Mouse (Mus musculus) liver, embryonic 13.5 days (tissue): ENCODE measurements around the gene Dip2b. TPM values are rescaled to one million over a fixed set of nuclear protein-coding genes. Genes with fewer than 3 reads are reported as not detected.
"Not testable (repeated sequence)": the region's sequence is repeated elsewhere in the genome, so short reads cannot be mapped to it uniquely, and the experiment has no call there.

Experiments used
- ATAC-seq: fragments of 200-750 bp; cut with Nextera tagmentation; 2 replicates; pipeline ENCODE4 v1.8.0; 2017; ENCODE audit warnings: low read depth, mild to moderate bottlenecking, moderate number of reproducible peaks, moderate library complexity
- DNase-seq: peaks from one replicate; pipeline ENCODE4 v3.0.0; 2022
- H3K27ac ChIP-seq: fragments of 300-500 bp; sonication (generic); 2 replicates; pipeline ENCODE4 v1.5.1; 2015; ENCODE audit warnings: moderate library complexity, mild to moderate bottlenecking, inconsistent platforms
- H3K27me3 ChIP-seq: fragments of 300-500 bp; sonication (generic); 2 replicates; pipeline ENCODE4 v1.6.1; 2015; ENCODE audit warnings: mild to moderate bottlenecking, inconsistent platforms
- H3K36me3 ChIP-seq: fragments of 300-500 bp; sonication (generic); 2 replicates; pipeline ENCODE4 v1.6.1; 2015; ENCODE audit warnings: mild to moderate bottlenecking, inconsistent platforms
- H3K4me1 ChIP-seq: fragments of 300-500 bp; sonication (generic); replicated peaks from 2 replicates; pipeline ENCODE4 v1.6.1; 2015; ENCODE audit warnings: inconsistent platforms
- H3K4me2 ChIP-seq: fragments of 300-500 bp; sonication (generic); 2 replicates; pipeline ENCODE4 v1.6.1; 2015; ENCODE audit warnings: inconsistent platforms, mild to moderate bottlenecking, moderate library complexity
- H3K4me3 ChIP-seq: fragments of 300-500 bp; sonication (generic); replicated peaks from 2 replicates; pipeline ENCODE4 v1.5.1; 2015; ENCODE audit warnings: mild to moderate bottlenecking, inconsistent platforms
- H3K9ac ChIP-seq: fragments of 300-500 bp; sonication (generic); 2 replicates; pipeline ENCODE4 v1.6.1; 2015; ENCODE audit warnings: mild to moderate bottlenecking, inconsistent platforms
- H3K9me3 ChIP-seq: fragments of 300-500 bp; sonication (generic); replicated peaks from 2 replicates; pipeline ENCODE4 v1.6.1; 2016; ENCODE audit warnings: inconsistent platforms
- WGBS: fragments of 180-500 bp; shearing (Covaris S2); methylation state at CpG from one replicate; pipeline ENCODE4 v1.1.7; 2015; ENCODE audit not compliant: insufficient replicate concordance; 5-methylcytosine and 5-hydroxymethylcytosine counted together
- polyA plus RNA-seq: library from polyadenylated mRNA; unstranded; fragments of >200 nt; fragmentation: Nextera tagmentation; extraction: Ambion mirVana; gene quantifications from 2 replicates; pipeline ENCODE4 v1.2.1, GENCODE M21; 2015

Dip2b gene
- polyA plus RNA-seq, 1 experiment from 2014 or later = 2.2 TPM

DNA sequence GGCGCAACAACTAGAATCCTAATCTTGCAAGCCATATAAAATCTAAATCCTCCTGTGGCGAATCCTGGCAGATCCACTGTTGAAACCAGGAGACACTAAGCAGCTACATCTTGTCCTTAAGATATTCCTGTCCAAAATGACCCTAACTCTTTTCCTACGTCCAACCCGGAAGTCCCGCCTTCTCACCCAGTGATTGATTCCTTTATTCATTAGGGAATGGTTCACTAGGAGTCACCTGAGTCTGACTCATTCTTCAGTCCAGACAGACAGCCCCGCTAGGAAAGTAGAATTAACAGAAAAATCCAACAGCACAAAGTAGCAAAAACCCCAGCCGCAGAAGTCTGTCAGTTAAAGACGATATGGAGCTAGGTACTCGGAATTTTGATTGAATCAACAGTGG lies 208.8 kb downstream of the Dip2b start:
- DNase-seq (no peak), ATAC-seq (no peak)
- WGBS = 90% methylated on average over 9 of the region's 9 CpGs
- H3K27ac ChIP-seq = no peak overlapping the region
- H3K4me3 ChIP-seq = no peak overlapping the region
- no peaks in the 10 kb centered on the region for H3K4me1 ChIP-seq
- H3K4me2 ChIP-seq = no peak overlapping the region
- no peaks in the 10 kb centered on the region for H3K9me3 ChIP-seq
- H3K36me3 ChIP-seq = peaks cover 99% of the 10 kb centered on the region
- H3K9ac ChIP-seq = no peak overlapping the region
- H3K27me3 ChIP-seq = no peaks in the 10 kb centered on the region

DNA sequence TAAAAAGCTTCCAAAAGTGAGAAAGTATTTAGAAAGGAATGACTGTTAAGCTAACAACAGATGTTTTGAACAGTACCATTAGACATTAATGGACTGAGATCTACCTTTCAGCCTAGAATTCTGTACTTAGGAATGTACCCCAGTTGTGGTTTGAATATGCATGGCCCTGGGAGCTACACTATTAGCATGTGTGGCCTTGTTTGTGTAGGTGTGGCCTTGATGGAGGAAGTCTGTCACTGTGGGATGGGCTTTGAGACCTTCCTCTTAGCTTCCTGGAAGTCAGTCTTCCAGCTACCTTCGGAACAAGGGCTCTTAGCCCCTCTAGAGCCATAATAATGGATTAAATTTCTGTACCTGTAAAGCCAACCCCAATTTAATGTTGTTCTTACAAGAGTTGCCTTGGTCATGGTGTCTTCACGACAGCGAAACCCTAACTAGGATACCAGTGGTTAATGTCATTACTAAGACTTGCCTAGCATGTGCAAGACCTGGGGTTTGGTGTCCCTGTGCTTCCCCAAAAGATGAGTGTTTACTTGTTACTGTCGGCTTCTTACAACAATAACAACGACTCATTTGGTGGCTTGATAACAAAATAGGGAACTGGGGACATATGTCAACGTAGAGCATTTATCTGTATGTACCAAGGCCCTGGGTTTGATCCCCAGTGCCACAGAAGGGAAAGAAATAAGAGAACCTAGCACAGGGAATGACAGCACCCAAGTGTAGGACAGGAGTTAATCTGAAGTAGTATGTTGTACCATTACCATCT lies 210.4 kb downstream of the Dip2b start:
- no peaks in the 10 kb centered on the region for H3K9me3 ChIP-seq
- no peak for ATAC-seq
- no peak overlapping the region for H3K4me2 ChIP-seq
- H3K27me3 ChIP-seq = no peaks in the 10 kb centered on the region
- H3K27ac ChIP-seq = no peak overlapping the region
- 70% methylated on average over 6 of the region's 6 CpGs for WGBS
- DNase-seq = no peak
- no peaks in the 10 kb centered on the region for H3K4me1 ChIP-seq
- no peak overlapping the region for H3K4me3 ChIP-seq
- no peak overlapping the region for H3K9ac ChIP-seq
- peaks cover 98% of the 10 kb centered on the region for H3K36me3 ChIP-seq

DNA sequence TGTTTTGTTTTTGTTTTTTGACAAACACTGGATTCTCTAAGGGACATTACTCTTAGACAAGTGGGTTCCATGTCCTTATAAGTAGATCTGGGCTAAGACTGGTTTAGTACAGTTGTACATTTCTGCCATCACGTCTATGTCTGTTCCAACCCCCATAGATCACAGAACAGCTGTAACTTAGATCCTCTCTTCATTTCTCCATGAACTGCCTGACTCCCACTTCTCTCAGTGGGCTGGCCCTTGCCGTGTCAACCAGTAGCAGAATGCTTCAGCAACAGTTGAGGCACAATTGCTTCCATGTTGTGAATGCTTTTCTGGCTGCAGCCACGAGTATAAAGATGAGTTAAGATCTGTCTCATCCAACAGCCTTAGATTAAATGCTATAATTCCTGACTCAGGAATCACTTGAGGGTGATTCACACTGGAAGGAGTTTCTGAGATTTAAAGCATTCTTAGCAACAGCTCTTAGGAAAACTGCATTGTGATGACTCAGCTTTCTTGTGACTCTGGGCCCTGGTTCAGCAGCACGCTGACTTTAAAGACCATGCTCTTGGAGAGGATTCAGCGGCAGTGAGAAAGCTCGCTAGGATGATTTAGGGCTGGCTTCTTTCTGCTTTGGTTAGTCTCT lies 212.8 kb downstream of the Dip2b start:
- 89% methylated on average over 6 of the region's 6 CpGs for WGBS
- no peaks in the 10 kb centered on the region for H3K4me1 ChIP-seq
- no peak overlapping the region for H3K27ac ChIP-seq
- H3K36me3 ChIP-seq = peaks cover 98% of the 10 kb centered on the region
- no peak overlapping the region for H3K4me2 ChIP-seq
- no peaks in the 10 kb centered on the region for H3K27me3 ChIP-seq
- H3K9me3 ChIP-seq = no peaks in the 10 kb centered on the region
- DNase-seq = no peak
- ATAC-seq = no peak
- no peak overlapping the region for H3K9ac ChIP-seq
- no peak overlapping the region for H3K4me3 ChIP-seq

DNA sequence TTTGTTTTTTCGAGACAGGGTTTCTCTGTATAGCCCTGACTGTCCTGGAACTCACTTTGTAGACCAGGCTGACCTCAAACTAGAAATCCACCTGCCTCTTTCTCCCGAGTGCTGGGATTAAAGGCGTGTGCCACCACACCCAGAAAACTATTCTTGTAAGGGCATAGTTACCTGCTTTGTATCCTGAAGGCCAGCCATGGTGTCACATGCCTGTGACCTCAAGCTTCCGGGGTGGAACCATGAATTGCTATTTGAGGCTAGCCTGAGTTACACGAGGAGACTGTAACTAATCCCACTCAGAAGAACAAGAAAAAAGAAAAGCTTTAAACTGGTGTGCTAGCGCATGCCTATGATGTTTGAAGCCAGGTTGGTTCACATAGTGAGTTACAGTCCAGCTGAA lies 217.9 kb downstream of the Dip2b start:
- 81% methylated on average over 6 of the region's 6 CpGs for WGBS
- H3K36me3 ChIP-seq = peaks cover 91% of the 10 kb centered on the region

DNA sequence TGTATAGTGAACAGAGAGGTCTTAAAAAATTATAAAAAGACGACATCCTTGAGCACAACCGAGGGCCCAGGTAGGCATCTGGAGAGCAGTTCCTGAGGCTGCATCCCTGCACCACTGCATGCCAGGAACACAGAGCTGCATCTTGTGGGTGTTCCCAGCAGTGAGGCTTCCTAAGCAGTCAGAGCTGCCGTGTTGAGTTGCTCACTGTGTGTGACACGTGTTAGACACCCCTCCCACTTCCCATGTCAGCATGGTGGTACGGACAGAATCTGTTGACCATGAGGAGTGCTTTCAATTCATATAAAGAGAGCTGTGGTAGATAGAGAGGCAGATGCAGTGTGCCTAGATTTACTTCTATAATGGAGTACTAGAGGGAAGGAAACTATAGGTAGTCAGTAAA lies 218.8 kb downstream of the Dip2b start:
- Histone ChIP-seq H3K27ac (no peak overlapping the region), H3K4me2 (no peak overlapping the region), H3K4me3 (no peak overlapping the region), H3K9ac (no peak overlapping the region), H3K9me3 (no peaks in the 10 kb centered on the region), H3K36me3 (peaks cover 85% of the 10 kb centered on the region), H3K4me1 (no peaks in the 10 kb centered on the region; the same call in 1 of the 2 replicates), H3K27me3 (no peaks in the 10 kb centered on the region)
- WGBS = 82% methylated on average over 5 of the region's 5 CpGs
- DNase-seq (no peak), ATAC-seq (no peak)

More for the DNA sequence above, 217.9 kb downstream of the Dip2b start:
- ATAC-seq = no peak
- Histone ChIP-seq H3K4me2 (no peak overlapping the region), H3K27me3 (no peaks in the 10 kb centered on the region), H3K9me3 (no peaks in the 10 kb centered on the region), H3K4me1 (no peaks in the 10 kb centered on the region), H3K9ac (no peak overlapping the region), H3K4me3 (no peak overlapping the region), H3K27ac (no peak overlapping the region)
- no peak for DNase-seq

DNA sequence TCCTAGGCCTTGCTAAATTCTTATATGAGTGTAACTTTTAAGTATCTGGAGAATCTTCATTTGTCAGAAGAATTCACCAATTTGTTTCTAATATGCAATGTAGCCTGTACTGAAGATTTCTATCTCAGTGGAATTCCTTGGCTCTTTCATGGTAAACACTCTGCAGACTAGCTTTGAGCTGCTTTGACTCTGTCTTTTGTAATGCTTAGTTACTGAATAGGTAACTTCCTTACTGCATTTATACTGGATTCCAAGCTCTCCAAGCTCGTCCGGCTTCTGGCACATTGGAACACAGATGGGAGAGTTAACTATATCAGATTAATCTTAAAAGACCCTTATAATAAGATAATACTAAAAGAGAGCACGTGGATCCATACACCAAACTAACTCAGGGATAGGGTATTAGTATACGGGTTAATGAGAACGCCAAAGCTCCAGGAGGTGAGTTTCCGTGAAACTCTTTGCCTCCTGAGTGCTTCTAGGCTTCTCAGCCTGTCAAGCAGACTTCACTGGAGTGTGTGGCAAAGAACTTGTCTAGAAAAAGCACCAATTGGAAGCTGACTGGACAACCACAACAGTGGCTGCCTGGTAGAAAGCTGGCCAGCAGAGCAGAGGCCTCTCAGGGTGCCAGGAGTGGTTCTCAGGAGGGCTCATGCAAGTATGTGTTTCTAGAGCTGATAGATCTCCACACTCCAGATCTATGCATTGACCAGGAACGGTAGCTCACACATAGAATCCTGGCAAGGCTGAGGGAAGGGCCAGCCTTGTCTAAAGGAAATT lies 220.4 kb downstream of the Dip2b start:
- H3K4me1 ChIP-seq = no peaks in the 10 kb centered on the region; the same call in 1 of the 2 replicates
- no peak for DNase-seq
- H3K9me3 ChIP-seq = no peaks in the 10 kb centered on the region
- H3K4me2 ChIP-seq = no peak overlapping the region
- H3K27ac ChIP-seq = no peak overlapping the region
- H3K27me3 ChIP-seq = no peaks in the 10 kb centered on the region
- no peak overlapping the region for H3K9ac ChIP-seq
- peaks cover 72% of the 10 kb centered on the region for H3K36me3 ChIP-seq
- 92% methylated on average over 7 of the region's 7 CpGs for WGBS
- no peak overlapping the region for H3K4me3 ChIP-seq
- ATAC-seq = no peak

DNA sequence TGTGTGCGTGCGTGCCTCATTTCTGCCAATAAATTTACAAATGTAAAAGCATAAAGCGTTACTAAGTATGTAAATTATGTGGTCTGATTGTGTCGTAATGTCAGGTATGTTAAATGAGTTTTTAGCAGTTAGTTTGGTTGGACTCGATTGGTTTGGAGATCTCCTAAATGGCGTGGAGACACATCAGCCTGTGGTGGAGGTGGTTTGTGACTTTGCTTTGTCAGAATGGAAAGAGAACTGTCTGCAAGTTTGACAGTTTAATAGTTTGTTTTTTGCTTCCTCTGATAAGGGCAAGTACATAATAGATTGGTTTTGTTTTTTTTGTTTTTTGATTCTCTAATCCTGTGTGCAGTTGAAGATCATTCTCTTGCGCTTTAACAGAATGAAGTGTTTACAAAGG lies 221.9 kb downstream of the Dip2b start:
- H3K9ac ChIP-seq, H3K4me1 ChIP-seq, H3K4me2 ChIP-seq, H3K9me3 ChIP-seq, DNase-seq, ATAC-seq, H3K27ac ChIP-seq, H3K4me3 ChIP-seq, H3K27me3 ChIP-seq: not testable (repeated sequence)
- peaks cover 57% of the 10 kb centered on the region for H3K36me3 ChIP-seq
- WGBS = 81% methylated on average over 7 of the region's 7 CpGs

DNA sequence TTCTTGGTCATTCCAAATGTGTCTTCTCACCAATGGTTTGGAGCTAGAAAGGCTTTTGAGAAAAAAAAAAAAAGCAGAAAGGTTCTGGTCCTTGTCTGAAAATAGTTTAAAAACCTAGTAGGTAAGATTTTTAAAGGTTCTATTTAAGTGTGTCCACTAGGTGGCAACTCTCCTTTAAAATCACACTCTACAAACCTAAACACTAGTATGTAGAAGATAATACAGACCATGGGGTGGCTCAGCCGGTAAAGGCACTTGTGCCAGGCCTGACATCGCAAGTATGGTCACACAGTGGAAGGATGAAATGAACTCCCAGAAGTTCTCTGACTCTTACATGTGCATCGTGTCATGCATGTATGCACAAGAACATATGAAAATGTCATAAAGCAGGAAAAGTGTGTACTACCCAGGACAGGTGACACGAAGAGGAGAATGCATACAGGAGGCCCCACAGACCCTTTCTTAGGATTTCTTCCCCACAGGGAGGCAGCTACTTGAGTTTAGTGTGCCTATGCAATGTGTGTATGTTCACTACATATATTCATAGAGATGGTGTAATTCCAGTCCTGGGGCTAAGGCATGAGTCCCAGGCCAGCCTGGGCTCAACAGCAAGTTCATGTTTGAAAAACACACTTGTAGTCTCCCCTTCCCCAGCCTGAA lies 224.9 kb downstream of the Dip2b start:
- Histone ChIP-seq H3K9me3 (no peaks in the 10 kb centered on the region), H3K36me3 (peaks cover 26% of the 10 kb centered on the region), H3K4me1 (no peaks in the 10 kb centered on the region; the same call in 1 of the 2 replicates), H3K4me3 (no peak overlapping the region), H3K4me2 (no peak overlapping the region), H3K9ac (no peak overlapping the region), H3K27ac (no peak overlapping the region), H3K27me3 (no peaks in the 10 kb centered on the region)
- WGBS = 44% methylated on average over 4 of the region's 4 CpGs
- no peak for ATAC-seq
- DNase-seq = no peak

DNA sequence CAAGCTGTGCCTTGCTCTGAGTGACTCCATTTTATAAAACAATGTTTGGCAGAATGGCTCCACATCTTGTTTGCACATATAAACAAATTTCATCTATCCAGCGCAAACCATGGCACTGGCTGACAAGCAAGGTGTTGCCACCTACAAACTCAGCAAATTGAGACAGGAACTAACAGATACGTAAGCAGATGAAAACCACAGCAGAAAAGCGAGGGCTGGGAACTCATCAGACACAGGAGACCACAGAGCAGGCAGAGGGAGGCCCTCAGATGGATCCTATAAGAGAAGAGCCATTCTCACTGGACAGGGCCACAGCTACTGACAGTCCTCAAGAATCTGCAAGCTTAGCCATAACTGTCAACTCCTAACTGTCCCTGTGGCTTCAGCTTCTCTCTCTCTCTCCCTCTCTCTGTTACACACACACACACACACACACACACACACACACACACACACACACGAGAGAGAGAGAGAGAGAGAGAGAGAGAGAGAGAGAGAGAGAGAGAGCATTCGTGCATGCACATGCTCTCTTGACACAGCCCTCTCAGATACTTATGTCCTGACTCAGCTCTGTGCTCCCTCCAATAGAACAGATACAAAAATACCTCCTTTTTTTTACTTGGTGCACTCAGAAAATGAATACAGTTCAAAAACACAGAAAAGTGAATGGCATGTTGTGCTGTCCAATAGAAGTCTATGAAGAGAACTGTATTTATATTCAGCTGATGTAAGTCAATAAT lies 227.3 kb downstream of the Dip2b start:
- ATAC-seq = no peak
- Histone ChIP-seq H3K9ac (no peak overlapping the region), H3K36me3 (peaks cover 8% of the 10 kb centered on the region), H3K4me1 (no peaks in the 10 kb centered on the region; the same call in 1 of the 2 replicates), H3K4me3 (no peak overlapping the region), H3K4me2 (no peak overlapping the region), H3K9me3 (no peaks in the 10 kb centered on the region), H3K27ac (no peak overlapping the region), H3K27me3 (no peaks in the 10 kb centered on the region)
- DNase-seq = no peak
- 64% methylated on average over 4 of the region's 5 CpGs for WGBS

DNA sequence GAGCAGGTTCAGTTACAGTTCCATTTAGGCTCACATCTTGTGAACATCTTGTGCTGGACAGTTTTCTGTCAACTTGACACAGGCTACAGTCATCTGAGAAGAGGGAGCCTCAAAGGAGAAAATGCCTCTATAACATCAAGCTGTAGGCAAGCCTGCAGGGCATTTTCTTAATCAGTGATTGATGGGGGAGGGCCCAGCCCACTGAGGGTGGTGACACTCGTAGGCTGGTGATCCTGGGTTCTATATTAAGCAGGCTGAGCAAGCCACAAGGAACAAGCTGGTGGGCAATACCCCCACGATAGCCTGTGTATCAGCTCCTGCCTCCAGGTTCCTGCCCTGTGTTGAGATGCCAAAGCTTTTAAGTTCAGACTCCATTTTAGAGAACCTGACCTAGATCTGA lies 230.5 kb downstream of the Dip2b start:
- H3K9me3 ChIP-seq = no peaks in the 10 kb centered on the region
- H3K36me3 ChIP-seq = no peaks in the 10 kb centered on the region
- no peak overlapping the region for H3K9ac ChIP-seq
- no peak for ATAC-seq
- no peak overlapping the region for H3K4me3 ChIP-seq
- H3K4me2 ChIP-seq = no peak overlapping the region
- no peak for DNase-seq
- H3K27me3 ChIP-seq = no peaks in the 10 kb centered on the region
- WGBS = 45% methylated on average over 2 of the region's 2 CpGs
- H3K27ac ChIP-seq = no peak overlapping the region
- no peaks in the 10 kb centered on the region for H3K4me1 ChIP-seq
